Mouse (Mus musculus) c-Kit-negative CD71-positive TER-119-positive erythroid progenitor cells, embryonic 14.5 days (primary cell): ENCODE measurements around the gene Sel1l3.

ENCODE experiments used
- DNase-seq: peaks from one replicate; pipeline ENCODE4 v3.0.0-alpha.2; 2013; ENCODE audit warnings: low read depth, low spot score

Gene Sel1l3

GRCm38 (mm10) chr5:53174461-53174860 is 39.3 kb downstream of the Sel1l3 start:
- no peak for DNase-seq

- no peak for DNase-seq
Measured at GRCm38 (mm10) chr5:53172908-53173307, 40.8 kb downstream of the Sel1l3 start.

DNA sequence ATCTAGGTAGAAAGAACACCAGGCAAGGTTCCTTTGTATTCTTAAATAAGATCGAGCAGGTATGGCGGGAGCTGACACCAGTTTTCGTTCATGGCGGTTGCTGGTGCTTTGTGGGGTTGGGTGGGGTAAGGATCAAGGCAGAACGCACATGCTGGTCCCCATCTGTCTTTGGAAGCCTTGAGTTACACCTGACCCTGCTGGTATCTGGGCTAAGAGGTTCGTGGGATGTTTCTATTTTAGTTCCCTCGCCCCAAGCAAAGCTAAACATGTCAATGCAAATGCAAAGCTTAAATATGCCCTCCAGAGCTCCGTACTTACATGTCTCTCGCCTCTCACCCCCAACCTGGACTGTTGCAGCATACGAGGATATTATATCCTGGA is 41.5 kb downstream of the Sel1l3 start:
- no peak for DNase-seq

DNA sequence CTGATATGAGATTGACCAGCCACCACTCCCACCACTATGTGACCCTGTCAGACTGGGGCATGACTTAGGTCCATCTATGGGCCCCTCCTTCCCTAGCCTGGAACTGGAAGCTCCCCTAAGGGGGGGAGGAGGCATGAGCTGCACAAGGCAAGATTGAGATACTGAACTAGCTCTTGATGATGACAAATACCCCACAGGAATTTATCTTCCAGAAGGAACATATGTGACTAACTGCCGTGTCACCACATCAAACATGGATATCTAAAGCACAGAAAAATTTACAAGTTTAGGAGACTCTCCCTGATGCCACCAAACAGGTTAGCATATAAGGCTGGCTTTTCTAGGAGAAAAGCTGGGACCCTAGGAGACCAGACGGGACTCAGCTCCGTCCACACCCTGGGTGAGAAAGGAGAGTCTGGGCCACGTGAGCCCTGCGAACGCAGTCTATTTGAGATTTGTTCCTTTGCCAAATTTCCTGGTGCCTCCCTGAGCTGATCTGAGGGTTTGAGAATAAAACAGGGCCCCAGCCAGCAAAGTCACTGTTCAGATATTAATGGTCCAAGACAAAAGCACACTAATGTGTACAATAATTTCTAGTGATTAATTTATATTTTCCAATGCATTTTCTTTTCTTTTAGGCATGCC is 42.0 kb downstream of the Sel1l3 start:
- no peak for DNase-seq

GRCm38 (mm10) chr5:53167564-53167963 is 46.2 kb downstream of the Sel1l3 start:
- no peak for DNase-seq

DNA sequence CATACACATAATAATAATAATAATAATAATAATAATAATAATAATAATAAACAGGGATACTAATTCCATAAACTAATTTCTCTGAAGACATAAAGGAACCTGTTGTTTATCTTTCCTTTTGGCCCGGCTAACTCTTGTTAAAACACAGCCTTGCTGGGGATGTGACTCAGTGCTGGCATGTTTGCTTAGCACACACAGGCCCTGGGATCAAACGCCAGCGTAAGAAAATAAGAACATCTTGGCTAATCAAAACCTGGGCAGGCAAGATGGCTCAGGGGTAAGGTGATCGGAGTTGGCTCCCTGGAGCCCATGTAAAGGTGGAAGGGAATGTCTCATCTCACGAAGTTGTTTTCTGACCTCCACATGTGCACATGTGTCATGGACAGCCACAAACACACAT is 48.1 kb downstream of the Sel1l3 start:
- DNase-seq = no peak

DNA sequence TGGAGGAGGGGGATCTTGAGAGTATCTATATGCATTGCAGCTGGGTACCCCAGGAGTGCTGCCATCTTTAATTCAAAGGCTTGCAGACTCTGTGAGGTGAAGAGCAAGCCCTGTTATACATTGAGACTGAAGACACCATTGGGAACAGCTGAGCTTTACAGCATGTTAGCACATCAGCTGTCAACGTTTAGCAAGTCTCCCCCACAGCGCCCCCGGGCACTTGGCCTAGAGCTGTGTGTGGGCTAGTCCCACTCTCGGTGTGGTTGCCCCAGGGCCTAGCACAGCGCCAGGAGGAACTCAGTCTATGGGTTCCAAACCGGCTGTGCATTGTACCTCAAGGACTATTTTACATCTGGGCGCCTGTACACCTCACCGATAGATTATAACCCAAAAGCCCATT is 51.3 kb downstream of the Sel1l3 start:
- no peak for DNase-seq

DNA sequence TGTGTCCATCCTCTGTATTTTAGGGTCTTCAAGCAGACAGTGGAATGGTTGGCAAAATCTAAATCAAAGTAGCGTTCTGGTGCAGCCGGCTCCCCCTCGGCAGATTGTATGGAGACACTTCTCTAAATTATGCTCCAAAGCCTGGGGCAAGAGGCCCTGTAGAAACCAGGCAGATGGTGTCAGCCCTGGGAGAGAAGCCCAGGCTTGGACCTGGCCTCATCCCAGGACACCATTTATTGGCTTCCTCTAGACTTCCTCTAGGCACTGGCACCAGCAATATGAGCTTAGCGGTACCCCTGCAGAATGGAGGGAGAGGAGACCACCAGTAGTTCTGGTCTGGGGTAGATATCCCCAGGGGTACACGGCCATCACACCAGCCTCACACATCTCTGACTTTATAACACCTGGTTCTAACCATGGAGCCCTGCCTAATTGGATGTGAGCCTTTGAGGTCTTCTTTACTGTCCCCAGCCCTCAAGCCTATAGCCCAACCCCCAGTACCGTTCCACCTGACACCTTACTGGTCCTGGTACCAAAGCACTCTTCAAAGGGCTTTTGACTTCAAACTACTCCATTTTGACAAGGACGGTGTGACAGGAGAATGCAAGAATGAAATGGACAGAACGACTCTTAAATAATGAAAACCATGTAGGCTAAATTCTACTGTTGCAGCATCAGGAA is 52.1 kb downstream of the Sel1l3 start:
- no peak for DNase-seq

DNA sequence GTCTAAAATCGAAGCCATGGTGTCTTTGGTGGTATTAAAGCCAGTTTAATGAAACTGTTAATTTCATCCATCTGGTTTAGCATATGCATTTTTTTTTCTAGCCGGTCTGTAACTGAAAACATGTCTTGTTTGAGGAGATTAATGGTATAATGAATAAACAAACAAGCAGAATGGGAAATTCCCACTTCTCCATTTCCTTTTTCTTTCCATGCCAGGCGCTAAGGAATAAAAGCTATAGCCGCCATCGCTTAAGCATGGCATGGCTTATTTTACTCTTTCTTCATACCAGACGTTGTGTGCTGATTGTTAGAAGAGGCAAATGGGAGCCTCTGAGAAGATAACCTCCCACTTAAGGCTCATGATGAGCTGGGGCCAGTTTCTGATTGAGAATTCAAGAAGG is 53.5 kb downstream of the Sel1l3 start:
- DNase-seq = no peak

- no peak for DNase-seq
Measured at GRCm38 (mm10) chr5:53159631-53160030, 54.1 kb downstream of the Sel1l3 start.

DNA sequence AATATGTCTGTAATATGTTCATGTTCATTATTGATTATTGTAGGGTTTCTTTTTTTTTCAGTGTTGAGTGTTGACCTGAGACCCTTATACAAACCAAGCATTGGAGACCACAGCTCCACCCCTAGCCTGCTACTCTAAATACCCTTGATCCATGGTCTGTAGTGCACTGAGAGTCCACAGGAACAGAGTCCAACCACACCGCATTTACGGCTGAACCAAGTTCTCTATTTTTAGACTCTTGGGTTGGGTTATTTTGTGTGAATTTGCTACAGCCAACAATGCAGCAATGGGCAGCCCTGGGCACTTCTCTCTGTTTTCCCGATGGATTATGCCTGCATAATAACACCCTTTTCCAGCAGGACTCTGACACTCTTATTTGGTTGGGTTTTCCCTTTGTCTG is 54.6 kb downstream of the Sel1l3 start:
- DNase-seq = no peak

DNA sequence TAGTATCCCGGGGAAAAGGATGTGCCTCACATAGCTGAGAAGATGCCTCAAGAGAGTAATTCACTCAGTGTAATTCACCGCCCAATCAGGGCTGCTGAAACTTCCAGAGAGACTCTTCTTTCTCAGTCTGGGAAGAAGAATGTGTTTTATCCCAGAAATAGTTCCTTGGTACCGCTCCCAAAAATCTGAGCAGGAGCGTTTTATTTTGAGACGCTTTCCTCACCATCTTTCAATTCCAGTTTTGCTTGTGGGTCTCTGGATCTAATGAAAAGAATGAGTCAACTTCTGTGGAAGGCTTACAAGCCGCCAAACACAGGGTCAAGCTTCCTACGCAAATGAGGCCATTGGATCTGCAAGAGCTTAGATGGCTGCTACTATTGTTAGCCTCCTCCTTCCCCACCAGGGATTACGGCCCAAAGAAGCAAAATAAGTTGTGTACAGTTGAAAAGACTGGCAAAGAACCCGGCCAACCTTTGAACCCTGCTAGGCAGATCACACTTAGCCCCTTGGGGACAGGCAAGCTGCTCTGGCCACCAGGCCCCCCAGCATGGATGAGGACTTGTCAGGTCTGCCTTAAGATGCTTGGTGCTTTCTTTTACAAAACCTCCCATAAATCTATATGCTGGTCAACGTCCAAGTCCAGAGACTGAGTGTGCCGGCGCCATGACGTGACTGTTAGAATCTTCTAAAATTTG is 57.6 kb downstream of the Sel1l3 start:
- DNase-seq = no peak

- DNase-seq = no peak
Measured at GRCm38 (mm10) chr5:53154501-53154900, 59.2 kb downstream of the Sel1l3 start.

GRCm38 (mm10) chr5:53154078-53154477 is 59.6 kb downstream of the Sel1l3 start:
- no peak for DNase-seq

GRCm38 (mm10) chr5:53153144-53153543 is 60.6 kb downstream of the Sel1l3 start:
- DNase-seq = no peak

DNA sequence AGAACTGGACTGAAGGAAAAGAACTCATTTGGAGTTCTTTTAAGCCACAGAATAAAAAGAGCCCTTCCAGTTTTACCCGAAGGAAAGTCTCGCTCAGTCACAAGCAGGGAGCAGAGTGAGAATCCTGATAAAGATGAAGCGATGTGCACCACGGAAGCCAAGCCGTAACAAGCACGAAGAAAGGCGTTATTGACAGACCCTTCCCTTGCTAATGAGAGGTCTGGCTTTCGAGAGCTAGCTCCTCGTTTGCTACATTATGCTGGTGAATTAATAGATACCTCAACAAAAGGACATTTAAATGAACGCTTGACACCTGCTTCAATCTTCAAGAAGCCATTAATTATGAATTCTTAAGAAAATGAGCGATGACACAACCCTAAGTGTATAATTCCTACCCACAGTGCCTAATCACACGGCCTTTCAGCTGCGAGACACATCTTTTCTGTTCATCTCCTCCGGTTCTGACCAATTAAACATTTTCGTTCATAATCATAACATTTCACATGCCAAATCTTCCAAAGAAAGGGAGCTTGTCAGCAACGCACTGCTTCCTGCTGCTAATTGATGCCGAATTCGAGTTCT is 62.3 kb downstream of the Sel1l3 start:
- DNase-seq = no peak

DNA sequence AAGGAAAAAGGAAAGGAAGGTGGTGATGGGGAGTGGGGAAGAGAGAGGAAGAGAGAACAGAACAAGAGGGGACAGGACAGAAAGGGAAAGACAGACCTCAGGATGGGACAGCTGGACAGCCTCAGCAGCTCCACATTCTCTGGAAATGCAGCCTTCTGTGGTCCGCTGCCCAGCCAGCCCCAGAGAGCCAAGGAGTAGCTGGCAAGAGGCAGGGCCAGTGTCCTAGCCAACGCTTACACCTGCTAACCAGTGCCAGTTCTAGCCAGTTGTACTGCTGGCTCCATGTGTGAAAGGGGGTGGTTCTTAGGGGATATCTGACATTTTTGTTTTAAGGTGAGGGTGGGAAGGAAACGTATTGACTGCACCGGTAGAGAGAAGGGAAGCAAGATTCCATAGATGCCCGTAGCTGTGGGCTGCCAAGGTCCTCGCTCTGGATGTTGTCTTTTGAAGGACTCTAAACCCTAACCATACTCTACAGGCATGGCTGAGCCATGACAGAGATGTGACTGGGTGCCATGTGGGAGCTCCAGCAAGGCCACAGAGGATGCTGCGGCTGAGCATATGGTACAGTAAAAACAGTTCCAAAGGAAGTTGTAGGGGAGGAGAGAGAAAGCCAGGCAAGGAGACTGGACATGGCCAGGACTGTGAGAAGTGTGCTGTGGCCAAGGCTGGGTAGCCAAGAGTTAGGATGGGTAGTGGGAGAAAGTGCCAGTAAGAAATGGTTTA is 64.6 kb downstream of the Sel1l3 start:
- no peak for DNase-seq

GRCm38 (mm10) chr5:53148160-53148923 is 65.4 kb downstream of the Sel1l3 start:
- DNase-seq = no peak

DNA sequence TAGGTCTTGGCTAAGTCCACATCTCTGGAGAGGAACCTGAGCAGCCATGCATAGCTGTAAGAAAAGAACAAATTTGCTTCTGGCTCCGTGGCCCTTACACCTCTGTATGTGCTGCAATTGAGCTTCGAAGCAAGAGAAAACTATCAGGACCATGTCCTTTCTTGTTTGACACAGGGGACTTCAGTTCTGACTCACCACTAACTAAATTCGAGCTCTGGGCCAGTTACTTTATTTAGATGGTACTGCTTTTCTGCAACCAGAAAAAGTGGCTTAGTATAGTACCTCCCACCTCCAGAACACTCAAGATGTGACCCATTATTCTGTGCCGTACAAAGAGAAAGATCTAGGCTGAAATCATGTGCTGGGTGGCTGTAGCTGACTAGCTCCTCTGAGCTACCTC is 66.3 kb downstream of the Sel1l3 start:
- DNase-seq = no peak

DNA sequence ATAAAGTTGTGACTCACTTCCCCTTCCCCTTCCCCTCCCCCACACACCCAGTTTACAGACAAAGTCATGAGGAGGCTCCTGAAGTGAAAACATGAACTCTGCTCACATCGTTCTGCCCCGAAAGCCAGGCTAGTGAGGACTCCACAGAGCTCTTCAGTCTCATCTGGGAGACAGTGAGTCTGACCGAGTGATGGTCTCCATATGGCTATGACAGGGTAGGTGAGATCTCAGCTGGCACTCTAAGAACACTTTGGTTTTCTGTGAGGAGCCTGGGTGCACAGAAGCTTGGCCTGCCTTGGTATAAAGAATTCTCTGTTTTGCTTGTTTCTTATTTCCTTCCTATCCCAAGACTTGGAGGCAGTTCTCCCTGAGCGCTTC is 67.1 kb downstream of the Sel1l3 start:
- no peak for DNase-seq

DNA sequence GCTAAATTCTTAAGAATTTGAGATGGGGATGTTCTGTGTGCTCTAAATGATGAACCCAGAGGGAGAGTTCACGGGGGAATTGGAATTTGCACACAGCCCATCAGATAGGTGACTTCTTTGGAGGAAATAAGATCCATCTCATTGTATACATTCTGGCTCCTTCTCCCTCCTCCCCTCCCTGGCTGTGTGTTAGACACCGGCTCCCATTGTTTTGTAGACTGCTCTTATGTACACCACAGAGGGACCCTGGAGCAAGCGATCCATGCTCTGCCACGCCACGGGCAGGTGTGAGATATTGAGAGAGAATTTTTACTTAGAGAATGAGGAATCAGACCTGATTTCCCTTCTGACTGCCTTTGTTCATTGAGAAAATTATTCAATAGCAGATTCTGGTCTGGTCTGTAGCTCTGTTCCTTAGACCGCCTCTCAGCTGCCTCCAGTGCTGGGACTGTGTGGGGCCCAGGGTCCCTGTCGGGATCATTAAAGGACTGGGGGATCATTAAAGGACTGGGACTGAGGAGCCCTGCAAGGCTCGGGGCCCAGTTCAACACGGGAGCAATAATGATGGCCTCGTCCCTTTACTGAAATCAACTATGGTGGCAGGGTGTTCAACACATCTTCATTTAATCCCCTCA is 67.6 kb downstream of the Sel1l3 start:
- DNase-seq = no peak
